7 mouse cellular contexts compared by ENCODE assay signal in genomic region chr6:28396853-28397457, GRCm38 (mm10). TPM values are rescaled to one million over a fixed set of nuclear protein-coding genes. Genes with fewer than 3 reads are reported as not detected.
A peak's percentile ranks its signal among the peaks of the same experiment; 100 is the strongest.
DNase-seq lines count a peak whose midpoint lies in the region; ATAC-seq lines count a peak whose summit lies in the region.

No protein-coding gene starts in this region.

- WGBS in heart, embryonic 16.5 days = 4% methylated on average over 19 of the region's 19 CpGs
- WGBS in macrophage (ENCODE audit: missing documents) = 9% methylated on average over 19 of the region's 19 CpGs

- peak overlapping the region; percentile 96 for H3K4me2 ChIP-seq in heart, embryonic 16.5 days (ENCODE audit: low read depth, low read length)

- ATAC-seq in heart, embryonic 16.5 days (replicated peaks; ENCODE audit: extremely low read depth, insufficient read depth, low FRiP score) = no peak

- peak overlapping the region; percentile 62 for H3K4me3 ChIP-seq in heart, embryonic 16.5 days (ENCODE audit: low read length)
- peak overlapping the region; percentile 42 for H3K4me3 ChIP-seq in macrophage (ENCODE audit: inconsistent target)

- no peak overlapping the region for H3K27ac ChIP-seq in heart, embryonic 16.5 days (ENCODE audit: low read length)
- no peak overlapping the region for H3K27ac ChIP-seq in macrophage

- no peaks in the 10 kb centered on the region for H3K36me3 ChIP-seq in heart, embryonic 16.5 days (ENCODE audit: control insufficient read depth, insufficient read depth)
- no peaks in the 10 kb centered on the region for H3K36me3 ChIP-seq in macrophage (ENCODE audit: inconsistent target)

- no peaks in the 10 kb centered on the region for H3K79me2 ChIP-seq in macrophage (ENCODE audit: inconsistent target)

- intact Hi-C loops in left cerebral cortex, postnatal 25 days (cut with DNase I) = no loop called here

- H3K9me3 ChIP-seq in heart, embryonic 16.5 days (replicated peaks; ENCODE audit: control insufficient read depth, low read length) = peaks cover 9% of the 10 kb centered on the region

- peaks cover 15% of the 10 kb centered on the region for H3K27me3 ChIP-seq in heart, embryonic 16.5 days (ENCODE audit: control insufficient read depth, insufficient read depth, low read length)

- peak; percentile 27 to 33 for DNase-seq in left cerebral cortex, postnatal 25 days (ENCODE audit: low spot score in 2 of 2)
- DNase-seq in left cerebral cortex, adult 9 months (ENCODE audit: low spot score in 2 of 2) = no peak
- DNase-seq in embryo, embryonic 10 days (ENCODE audit: low spot score) = peak; percentile 77
- DNase-seq in thymus, postnatal 4 days = peak; percentile 37
- DNase-seq in urinary bladder, postnatal 14 days (ENCODE audit: low spot score) = no peak

- peak overlapping the region; percentile 49 for H3K9ac ChIP-seq in heart, embryonic 16.5 days (ENCODE audit: low read length)

- peaks cover 7% of the 10 kb centered on the region; the same call in 1 of the 2 replicates for H3K4me1 ChIP-seq in heart, embryonic 16.5 days (ENCODE audit: control insufficient read depth, insufficient read depth, low read length)

RNA-seq across cellular contexts. Expression of gene Zfp800, which starts 0.8 kb away (rescaled TPM):
- 10 to 100 TPM; 21.0 to 22.6 TPM for total RNA-seq in left cerebral cortex, postnatal 25 days (2021)
- polyA plus RNA-seq in heart, embryonic 16.5 days (2015; fragmentation: Nextera tagmentation; extraction: Ambion mirVana) = 11.7 and 12.7 TPM in 2 replicates
- 100 to 1,000 TPM in 19 of 26 experiments, 10 to 100 TPM in 7; 48.6 to 324 (median 123) TPM for total RNA-seq in macrophage (2018; cell fraction: chromatin; rRNA removed)
- total RNA-seq in macrophage (2018; cell fraction: cytosol; rRNA removed) = 10 to 100 TPM; 23.9 to 74.5 (median 39.1) TPM
- 100 to 1,000 TPM in 20 of 26 experiments, 10 to 100 TPM in 6; 67.0 to 272 (median 130) TPM for total RNA-seq in macrophage (2018; cell fraction: nucleus; rRNA removed)
- 18.0 to 19.9 TPM (median 19.3 TPM) in 3 replicates for polyA plus RNA-seq in macrophage (2018)

RNA-seq across cellular contexts. Expression of gene Arf5, which starts 26.4 kb away (rescaled TPM):
- 100 to 1,000 TPM; 295 to 301 TPM for total RNA-seq in left cerebral cortex, postnatal 25 days (2021)
- 231 and 247 TPM in 2 replicates for polyA plus RNA-seq in heart, embryonic 16.5 days (2015; fragmentation: Nextera tagmentation; extraction: Ambion mirVana)
- total RNA-seq in macrophage (2018; cell fraction: chromatin; rRNA removed) = 10 to 100 TPM; 14.8 to 96.9 (median 38.8) TPM
- total RNA-seq in macrophage (2018; cell fraction: cytosol; rRNA removed) = 100 to 1,000 TPM; 128 to 184 (median 157) TPM
- 100 to 1,000 TPM in 6 of 26 experiments, 10 to 100 TPM in 20; 41.5 to 143 (median 77.1) TPM for total RNA-seq in macrophage (2018; cell fraction: nucleus; rRNA removed)
- polyA plus RNA-seq in macrophage (2018) = 92.9 to 162 TPM (median 155 TPM) in 3 replicates

RNA-seq across cellular contexts. Expression of gene Fscn3, which starts 30.6 kb away (rescaled TPM):
- not detected for total RNA-seq in left cerebral cortex, postnatal 25 days (2021)
- not detected in 2 replicates for polyA plus RNA-seq in heart, embryonic 16.5 days (2015; fragmentation: Nextera tagmentation; extraction: Ambion mirVana)
- total RNA-seq in macrophage (2018; cell fraction: chromatin; rRNA removed) = under 1 TPM in 4 of 26 experiments, not detected in 22; 0.25 to 0.57 (median 0.45) TPM
- not detected for total RNA-seq in macrophage (2018; cell fraction: cytosol; rRNA removed)
- total RNA-seq in macrophage (2018; cell fraction: nucleus; rRNA removed) = under 1 TPM in 2 of 26 experiments, not detected in 24; 0.35 to 1.00 TPM
- polyA plus RNA-seq in macrophage (2018) = not detected in 3 replicates

RNA-seq across cellular contexts. Expression of gene Gcc1, which starts 31.2 kb away (rescaled TPM):
- total RNA-seq in left cerebral cortex, postnatal 25 days (2021) = 10 to 100 TPM; 17.6 to 19.6 TPM
- 6.3 and 7.4 TPM in 2 replicates for polyA plus RNA-seq in heart, embryonic 16.5 days (2015; fragmentation: Nextera tagmentation; extraction: Ambion mirVana)
- 10 to 100 TPM in 21 of 26 experiments, 1 to 10 TPM in 5; 4.9 to 46.1 (median 17.6) TPM for total RNA-seq in macrophage (2018; cell fraction: chromatin; rRNA removed)
- 10 to 100 TPM in 24 of 26 experiments, 1 to 10 TPM in 2; 8.6 to 24.5 (median 14.6) TPM for total RNA-seq in macrophage (2018; cell fraction: cytosol; rRNA removed)
- 10 to 100 TPM in 25 of 26 experiments, 1 to 10 TPM in 1; 9.0 to 32.8 (median 20.7) TPM for total RNA-seq in macrophage (2018; cell fraction: nucleus; rRNA removed)
- polyA plus RNA-seq in macrophage (2018) = 10.6 to 11.9 TPM (median 10.9 TPM) in 3 replicates

RNA-seq across cellular contexts. Expression of gene Pax4, which starts 52.2 kb away (rescaled TPM):
- total RNA-seq in left cerebral cortex, postnatal 25 days (2021) = not detected
- not detected in 2 replicates for polyA plus RNA-seq in heart, embryonic 16.5 days (2015; fragmentation: Nextera tagmentation; extraction: Ambion mirVana)
- total RNA-seq in macrophage (2018; cell fraction: chromatin; rRNA removed) = 1 to 10 TPM in 1 of 26 experiments, not detected in 25; 1.2 TPM
- under 1 TPM in 1 of 26 experiments, not detected in 25; 0.14 TPM for total RNA-seq in macrophage (2018; cell fraction: cytosol; rRNA removed)
- 1 to 10 TPM in 1 of 26 experiments, not detected in 25; 2.2 TPM for total RNA-seq in macrophage (2018; cell fraction: nucleus; rRNA removed)
- polyA plus RNA-seq in macrophage (2018) = not detected in 3 replicates

Comparison
In these comparisons a context has a peak if more than half of its experiments do, and no peak if none do; other contexts are left out.
1. DNase-seq: peak in left cerebral cortex, postnatal 25 days (2 of 2), embryo, embryonic 10 days (single experiment) and thymus, postnatal 4 days (single experiment); none in left cerebral cortex, adult 9 months (0 of 2) and urinary bladder, postnatal 14 days (single experiment).